Mouse (Mus musculus) hindbrain, embryonic 16.5 days (tissue): ENCODE data around the gene Reg2. TPM values are rescaled to one million over a fixed set of nuclear protein-coding genes. Genes with fewer than 3 reads are reported as not detected.

Source experiments
- ATAC-seq: fragments of 200-750 bp; cut with Nextera tagmentation; 2 replicates; pipeline ENCODE4 v1.8.0; 2017; ENCODE audit warnings: moderate TSS enrichment, moderate library complexity
- H3K27ac ChIP-seq: fragments of 300-500 bp; sonication (generic); 2 replicates; pipeline ENCODE4 v1.5.1; 2014; ENCODE audit warnings: low read depth, mild to moderate bottlenecking, control low read depth, low read length, moderate library complexity
- H3K27me3 ChIP-seq: fragments of 300-500 bp; sonication (generic); replicated peaks from 2 replicates; pipeline ENCODE4 v1.6.1; 2014; ENCODE audit warnings: low read length; ENCODE audit not compliant: control insufficient read depth, insufficient read depth
- H3K36me3 ChIP-seq: fragments of 300-500 bp; sonication (generic); 2 replicates; pipeline ENCODE4 v1.6.1; 2014; ENCODE audit warnings: mild to moderate bottlenecking, low read length, moderate library complexity, mixed read lengths; ENCODE audit not compliant: control insufficient read depth, insufficient read depth
- H3K4me1 ChIP-seq: fragments of 300-500 bp; sonication (generic); 2 replicates; pipeline ENCODE4 v1.6.1; 2014; ENCODE audit warnings: low read depth, low read length; ENCODE audit not compliant: control insufficient read depth, insufficient read depth
- H3K4me2 ChIP-seq: fragments of 300-500 bp; sonication (generic); 2 replicates; pipeline ENCODE4 v1.6.1; 2014; ENCODE audit warnings: mild to moderate bottlenecking, low read length, control low read depth, moderate library complexity
- H3K4me3 ChIP-seq: fragments of 300-500 bp; sonication (generic); 2 replicates; pipeline ENCODE4 v1.5.1; 2014; ENCODE audit warnings: mild to moderate bottlenecking, low read length, control low read depth, moderate library complexity
- H3K9ac ChIP-seq: fragments of 300-500 bp; sonication (generic); 2 replicates; pipeline ENCODE4 v1.6.1; 2014; ENCODE audit warnings: low read depth, mild to moderate bottlenecking, control low read depth, low read length, moderate library complexity
- H3K9me3 ChIP-seq: fragments of 300-500 bp; sonication (generic); 2 replicates; pipeline ENCODE4 v1.6.1; 2014; ENCODE audit warnings: mild to moderate bottlenecking, low read length, moderate library complexity; ENCODE audit not compliant: control insufficient read depth
- whole genome bisulfite sequencing: fragments of 180-500 bp; shearing (Covaris S2); extraction: QIAGEN DNeasy Blood & Tissue Kit; methylation state at CpG from one replicate; pipeline ENCODE4 v1.1.7; 2014; 5-methylcytosine and 5-hydroxymethylcytosine counted together
- polyA plus RNA-seq: library from polyadenylated mRNA; unstranded; fragments of >200 nt; fragmentation: Nextera tagmentation; extraction: Ambion mirVana; gene quantifications from 2 replicates; pipeline ENCODE4 v1.2.1, GENCODE M21; 2015

The Reg2 gene
- polyA plus RNA-seq, 1 experiment from 2014 or later: not detected

DNA sequence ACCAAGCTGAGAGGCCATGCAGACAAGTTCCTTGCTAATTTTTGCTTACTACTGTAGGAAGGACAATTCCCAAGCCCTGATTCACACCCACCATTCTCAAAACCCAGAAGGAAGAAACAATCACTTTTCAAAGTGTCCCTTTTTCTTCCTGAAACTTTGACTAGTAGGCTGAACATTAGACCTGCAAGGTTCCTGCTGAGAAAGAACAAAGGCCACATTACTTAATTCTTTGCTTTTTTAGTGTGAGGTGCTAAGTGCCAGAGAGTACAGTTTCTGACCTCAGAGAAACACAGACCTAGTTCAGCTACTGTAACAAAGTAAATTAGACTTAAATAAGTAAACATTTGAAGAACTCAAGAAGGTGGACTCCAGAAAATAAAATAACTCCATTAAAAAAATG is 53.0 kb downstream of the Reg2 start:
- H3K9ac ChIP-seq: no peak overlapping the region
- ATAC-seq: no peak
- no peaks in the 10 kb centered on the region for H3K27me3 ChIP-seq

DNA sequence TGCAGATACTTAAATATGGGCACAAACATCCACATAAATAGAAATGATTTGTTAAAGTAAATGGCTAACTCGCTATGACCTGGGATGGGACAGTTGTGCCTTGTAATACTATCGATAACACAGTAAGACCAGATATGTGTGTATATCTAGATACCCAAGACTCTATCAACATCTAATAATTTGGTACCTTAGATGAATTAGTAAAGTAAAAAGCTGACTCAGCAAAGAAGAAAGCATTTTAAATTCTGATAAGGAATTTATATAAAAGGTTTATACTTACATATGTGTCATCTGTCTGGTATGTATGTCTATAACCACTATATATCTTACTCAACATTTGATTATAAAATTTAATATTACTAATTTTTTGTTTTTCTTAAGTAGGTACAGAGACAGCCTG is 57.4 kb downstream of the Reg2 start:
- Histone ChIP-seq H3K36me3 (no peaks in the 10 kb centered on the region), H3K4me3 (no peak overlapping the region), H3K9me3 (no peaks in the 10 kb centered on the region), H3K9ac (no peak overlapping the region), H3K27me3 (no peaks in the 10 kb centered on the region), H3K4me1 (no peaks in the 10 kb centered on the region), H3K4me2 (no peak overlapping the region), H3K27ac (no peak overlapping the region)
- ATAC-seq: no peak
- 93% methylated on average over 2 of the region's 2 CpGs for WGBS

More for the DNA sequence above, 53.0 kb downstream of the Reg2 start:
- H3K4me1 ChIP-seq: no peaks in the 10 kb centered on the region
- H3K4me3 ChIP-seq: no peak overlapping the region
- H3K36me3 ChIP-seq: no peaks in the 10 kb centered on the region
- H3K9me3 ChIP-seq: no peaks in the 10 kb centered on the region
- H3K27ac ChIP-seq: no peak overlapping the region
- H3K4me2 ChIP-seq: no peak overlapping the region

Other genes with a start within 250 kb of the Reg2 start
- 5.3 and 5.5 TPM in 2 replicates for gene Reg3b, start 25.0 kb upstream of the Reg2 start, polyA plus RNA-seq
- not detected in 2 replicates for gene Reg3d, start 16.8 kb upstream of the Reg2 start, polyA plus RNA-seq
- gene Reg3a, start 14.9 kb upstream of the Reg2 start, polyA plus RNA-seq: not detected in 2 replicates
- gene Reg1, start 27.1 kb downstream of the Reg2 start, polyA plus RNA-seq: not detected in 2 replicates
- not detected in 2 replicates for gene Reg3g, start 73.2 kb downstream of the Reg2 start, polyA plus RNA-seq